Mouse (Mus musculus) E14TG2a.4 (cell line): Measurements from ENCODE around the gene Neurl1b.

Source experiments
- CTCF ChIP-seq: conservative IDR thresholded peaks from 2 replicates; pipeline ENCODE4 v1.5.1; 2014; ENCODE audit warnings: low read length
- POU5F1 ChIP-seq: IDR thresholded peaks from 2 replicates; pipeline ENCODE4 v1.6.1; 2014; ENCODE audit warnings: low read length, borderline replicate concordance

- no peak for TF ChIP-seq CTCF
- no peak for TF ChIP-seq POU5F1
Measured at GRCm38 (mm10) chr17:26415355-26415865, 781 bp downstream of the Neurl1b start.
